Mouse (Mus musculus): ENCODE measurements at regions not wholly inside any gene's neighbourhood (a gene's known extent, or its start where the extent isn't known, plus 50 kb on each side); places are given as distances from the start of the nearest gene placed in this dataset.
"Not testable (repeated sequence)": the region's sequence is repeated elsewhere in the genome, so short reads cannot be mapped to it uniquely, and the experiment has no call there.

- 71% methylated on average over 3 of the region's 3 CpGs for WGBS
- DNase-seq; H3K4me1 ChIP-seq (ENCODE audit: control insufficient read depth, insufficient read depth, low read length); H3K4me3 ChIP-seq (replicated peaks; ENCODE audit: extremely low read depth, low read depth, low read length): not testable (repeated sequence)
Observed at GRCm38 (mm10) chr2:16811401-16812281, 455.5 kb downstream of the Plxdc2 start.

GRCm38 (mm10) chr2:16820442-16820841 lies 464.3 kb downstream of the Plxdc2 start:
- no peak for DNase-seq
- Histone ChIP-seq H3K4me3 (replicated peaks; ENCODE audit: extremely low read depth, low read depth, low read length) (no peak overlapping the region), H3K4me1 (ENCODE audit: control insufficient read depth, insufficient read depth, low read length) (no peaks in the 10 kb centered on the region)
- 100% methylated on average over 1 of the region's 1 CpGs for WGBS
- no peak for TF ChIP-seq CTCF (IDR thresholded peaks at IDR 0.05; ENCODE audit: insufficient read depth, low read length)
- no peak for TF ChIP-seq POLR2A (IDR thresholded peaks at IDR 0.05; ENCODE audit: borderline replicate concordance, extremely low read depth, low read depth, low read length)

GRCm38 (mm10) chr2:16824681-16825230 lies 468.7 kb downstream of the Plxdc2 start:
- H3K4me1 ChIP-seq (ENCODE audit: control insufficient read depth, insufficient read depth, low read length): no peaks in the 10 kb centered on the region
- H3K4me3 ChIP-seq (replicated peaks; ENCODE audit: extremely low read depth, low read depth, low read length): no peak overlapping the region
- no peak for DNase-seq
- TF ChIP-seq CTCF (IDR thresholded peaks at IDR 0.05; ENCODE audit: insufficient read depth, low read length) (no peak), POLR2A (IDR thresholded peaks at IDR 0.05; ENCODE audit: borderline replicate concordance, extremely low read depth, low read depth, low read length) (no peak)
- 58% methylated on average over 5 of the region's 5 CpGs for WGBS

GRCm38 (mm10) chr2:16827266-16827665 lies 471.2 kb downstream of the Plxdc2 start:
- WGBS: 66% methylated on average over 1 of the region's 1 CpGs
- no peak for DNase-seq
- TF ChIP-seq CTCF (IDR thresholded peaks at IDR 0.05; ENCODE audit: insufficient read depth, low read length) (no peak), POLR2A (IDR thresholded peaks at IDR 0.05; ENCODE audit: borderline replicate concordance, extremely low read depth, low read depth, low read length) (no peak)
- Histone ChIP-seq H3K4me3 (replicated peaks; ENCODE audit: extremely low read depth, low read depth, low read length) (no peak overlapping the region), H3K4me1 (ENCODE audit: control insufficient read depth, insufficient read depth, low read length) (no peaks in the 10 kb centered on the region)

- no peaks in the 10 kb centered on the region for H3K4me1 ChIP-seq (ENCODE audit: control insufficient read depth, insufficient read depth, low read length)
- WGBS: 63% methylated on average over 4 of the region's 4 CpGs
- H3K4me3 ChIP-seq (replicated peaks; ENCODE audit: extremely low read depth, low read depth, low read length): no peak overlapping the region
- no peak for DNase-seq
- TF ChIP-seq POLR2A (IDR thresholded peaks at IDR 0.05; ENCODE audit: borderline replicate concordance, extremely low read depth, low read depth, low read length): no peak
- TF ChIP-seq CTCF (IDR thresholded peaks at IDR 0.05; ENCODE audit: insufficient read depth, low read length): no peak
Observed at GRCm38 (mm10) chr2:16835960-16836359, 479.9 kb downstream of the Plxdc2 start.

- TF ChIP-seq POLR2A (IDR thresholded peaks at IDR 0.05; ENCODE audit: borderline replicate concordance, extremely low read depth, low read depth, low read length) (no peak), CTCF (IDR thresholded peaks at IDR 0.05; ENCODE audit: insufficient read depth, low read length) (no peak)
- 90% methylated on average over 9 of the region's 9 CpGs for WGBS
- H3K4me3 ChIP-seq (replicated peaks; ENCODE audit: extremely low read depth, low read depth, low read length): no peak overlapping the region
- H3K4me1 ChIP-seq (ENCODE audit: control insufficient read depth, insufficient read depth, low read length): no peaks in the 10 kb centered on the region
- no peak for DNase-seq
Observed at GRCm38 (mm10) chr2:16838718-16839117, 482.6 kb downstream of the Plxdc2 start.

GRCm38 (mm10) chr2:16849916-16850315 lies 493.8 kb downstream of the Plxdc2 start:
- no peaks in the 10 kb centered on the region for H3K4me1 ChIP-seq (ENCODE audit: control insufficient read depth, insufficient read depth, low read length)
- DNase-seq: peak; percentile 14
- TF ChIP-seq CTCF (IDR thresholded peaks at IDR 0.05; ENCODE audit: insufficient read depth, low read length): no peak
- no peak for TF ChIP-seq POLR2A (IDR thresholded peaks at IDR 0.05; ENCODE audit: borderline replicate concordance, extremely low read depth, low read depth, low read length)
- no peak overlapping the region for H3K4me3 ChIP-seq (replicated peaks; ENCODE audit: extremely low read depth, low read depth, low read length)
- 51% methylated on average over 3 of the region's 3 CpGs for whole genome bisulfite sequencing

- TF ChIP-seq POLR2A (IDR thresholded peaks at IDR 0.05; ENCODE audit: borderline replicate concordance, extremely low read depth, low read depth, low read length) (no peak), CTCF (IDR thresholded peaks at IDR 0.05; ENCODE audit: insufficient read depth, low read length) (no peak)
- no peaks in the 10 kb centered on the region for H3K4me1 ChIP-seq (ENCODE audit: control insufficient read depth, insufficient read depth, low read length)
- 76% methylated on average over 5 of the region's 5 CpGs for WGBS
- no peak overlapping the region for H3K4me3 ChIP-seq (replicated peaks; ENCODE audit: extremely low read depth, low read depth, low read length)
- no peak for DNase-seq
Observed at GRCm38 (mm10) chr2:16860056-16860455, 504.0 kb downstream of the Plxdc2 start.

- TF ChIP-seq CTCF (IDR thresholded peaks at IDR 0.05; ENCODE audit: insufficient read depth, low read length) (no peak), POLR2A (IDR thresholded peaks at IDR 0.05; ENCODE audit: borderline replicate concordance, extremely low read depth, low read depth, low read length) (no peak)
- Histone ChIP-seq H3K4me3 (replicated peaks; ENCODE audit: extremely low read depth, low read depth, low read length) (no peak overlapping the region), H3K4me1 (ENCODE audit: control insufficient read depth, insufficient read depth, low read length) (no peaks in the 10 kb centered on the region)
- DNase-seq: no peak
- 84% methylated on average over 4 of the region's 4 CpGs for WGBS
Observed at GRCm38 (mm10) chr2:16866163-16866852, 510.2 kb downstream of the Plxdc2 start.

- 50% methylated on average over 6 of the region's 6 CpGs for WGBS
- DNase-seq; H3K4me3 ChIP-seq (replicated peaks; ENCODE audit: extremely low read depth, low read depth, low read length); H3K4me1 ChIP-seq (ENCODE audit: control insufficient read depth, insufficient read depth, low read length): not testable (repeated sequence)
Observed at GRCm38 (mm10) chr2:16892381-16892780, 536.3 kb downstream of the Plxdc2 start.
